Mouse (Mus musculus): ENCODE results near the gene Npepl1.

GRCm38 (mm10) chr2:174114148-174114864 lies 4.2 kb downstream of the Npepl1 start:
- TF ChIP-seq POLR2A (IDR thresholded peaks at IDR 0.05; ENCODE audit: low read depth, low read length): no peak
- no peak for TF ChIP-seq UBTF (IDR thresholded peaks at IDR 0.05; ENCODE audit: low read depth, low read length)
- TF ChIP-seq CTCF (conservative IDR thresholded peaks at IDR 0.05 in 1 of 2, IDR thresholded peaks at IDR 0.05 in 1 of 2; ENCODE audit: low read depth in 2 of 2, low read length in 2 of 2): no peak
